Mouse (Mus musculus) liver, embryonic 14.5 days (tissue): Measurements from ENCODE around the gene Armc7. TPM values are rescaled to one million over a fixed set of nuclear protein-coding genes. Genes with fewer than 3 reads are reported as not detected.

Source experiments
- ATAC-seq: fragments of 200-750 bp; cut with Nextera tagmentation; 2 replicates; pipeline ENCODE4 v1.8.0; 2017; ENCODE audit warnings: moderate number of reproducible peaks, mild to moderate bottlenecking, moderate library complexity; ENCODE audit not compliant: insufficient read depth
- DNase-seq, 3 experiments: peaks; one replicate each; pipeline ENCODE4 v3.0.0-alpha.2; 2012 to 2013; ENCODE audit warnings: low read depth in 3 of 3, low spot score in 3 of 3
- H3K27ac ChIP-seq: fragments of 300-500 bp; sonication (generic); 2 replicates; pipeline ENCODE4 v1.5.1; 2014; ENCODE audit warnings: moderate library complexity, mild to moderate bottlenecking, control low read depth, inconsistent platforms
- H3K27me3 ChIP-seq: fragments of 300-500 bp; sonication (generic); 2 replicates; pipeline ENCODE4 v1.6.1; 2014; ENCODE audit warnings: mild to moderate bottlenecking, low read length, moderate library complexity; ENCODE audit not compliant: control insufficient read depth, insufficient read depth
- H3K36me3 ChIP-seq: fragments of 300-500 bp; sonication (generic); replicated peaks from 2 replicates; pipeline ENCODE4 v1.6.1; 2014; ENCODE audit warnings: low read depth; ENCODE audit not compliant: control insufficient read depth, insufficient read depth
- H3K4me1 ChIP-seq, 2 experiments: fragments of 200-500 bp in 1 of 2; fragments of 300-500 bp in 1 of 2; sonication (generic) in 1 of 2; replicated peaks; 2 replicates each; pipeline ENCODE4 v1.6.1; 2012 to 2014; ENCODE audit warnings: antibody characterized with exemption in 1 of 2, inconsistent platforms in 1 of 2, low read length in 1 of 2; ENCODE audit not compliant: control insufficient read depth in 2 of 2, insufficient read depth in 2 of 2
- H3K4me2 ChIP-seq: fragments of 300-500 bp; sonication (generic); 2 replicates; pipeline ENCODE4 v1.6.1; 2014; ENCODE audit warnings: low read depth, mild to moderate bottlenecking, control low read depth, moderate library complexity
- H3K4me3 ChIP-seq, 2 experiments: fragments of 200-500 bp in 1 of 2; fragments of 300-500 bp in 1 of 2; sonication (generic) in 1 of 2; 2 replicates each; pipeline ENCODE4 v1.5.1; 2012 to 2014; ENCODE audit warnings: low read depth in 2 of 2, low read length in 2 of 2, mild to moderate bottlenecking in 2 of 2, control low read depth in 1 of 2, inconsistent platforms in 1 of 2, moderate library complexity in 1 of 2; ENCODE audit not compliant: insufficient read depth in 1 of 2
- H3K9ac ChIP-seq: fragments of 300-500 bp; sonication (generic); replicated peaks from 2 replicates; pipeline ENCODE4 v1.6.1; 2014; ENCODE audit warnings: mild to moderate bottlenecking, control low read depth, moderate library complexity
- H3K9me3 ChIP-seq: fragments of 300-500 bp; sonication (generic); 2 replicates; pipeline ENCODE4 v1.6.1; 2016; ENCODE audit warnings: low read length, mixed read lengths; ENCODE audit not compliant: control insufficient read depth
- CTCF ChIP-seq: IDR thresholded peaks from 2 replicates; pipeline ENCODE4 v1.5.1; 2016; ENCODE audit warnings: antibody characterized with exemption, low read depth, control low read depth
- EP300 ChIP-seq: IDR thresholded peaks from 2 replicates; pipeline ENCODE4 v1.6.1; 2016; ENCODE audit warnings: antibody characterized with exemption, low read depth
- WGBS: fragments of 180-500 bp; shearing (Covaris S2); extraction: QIAGEN DNeasy Blood & Tissue Kit; methylation state at CpG from one replicate; pipeline ENCODE4 v1.1.7; 2014; ENCODE audit not compliant: insufficient replicate concordance; 5-methylcytosine and 5-hydroxymethylcytosine counted together
- polyA plus RNA-seq, 2 experiments: library from polyadenylated mRNA; depleted of rRNA in 1 of 2; stranded (reverse) in 1 of 2; unstranded in 1 of 2; fragments of >200 nt; fragmentation: Nextera tagmentation in 1 of 2; extraction: Ambion mirVana in 1 of 2; gene quantifications; 2 replicates each; pipeline versions ENCODE4 v1.2.1 to v1.2.3; 2012 to 2014

The Armc7 gene
- polyA plus RNA-seq, 2 experiments: 2.1 to 2.2 TPM

GRCm38 (mm10) chr11:115448075-115448474 is 27.4 kb upstream of the Armc7 start:
- Histone ChIP-seq H3K9ac (no peak overlapping the region), H3K4me3 (no peak overlapping the region), H3K9me3 (no peaks in the 10 kb centered on the region), H3K27ac (no peak overlapping the region), H3K4me2 (no peak overlapping the region), H3K4me1 (peaks cover 0 to 20% of the 10 kb centered on the region in 2 experiments; a peak in 2 of 4 replicates), H3K36me3 (no peaks in the 10 kb centered on the region), H3K27me3 (no peaks in the 10 kb centered on the region)
- ATAC-seq (peak; percentile 56; the same call in 1 of the 2 replicates), DNase-seq (no peak)
- TF ChIP-seq CTCF (no peak), EP300 (no peak)
- 62% methylated on average over 16 of the region's 16 CpGs for WGBS

- TF ChIP-seq CTCF (no peak), EP300 (no peak)
- no peak overlapping the region for H3K4me3 ChIP-seq
- no peaks in the 10 kb centered on the region for H3K27me3 ChIP-seq
- H3K9me3 ChIP-seq: no peaks in the 10 kb centered on the region
- DNase-seq (no peak), ATAC-seq (no peak)
- H3K36me3 ChIP-seq: no peaks in the 10 kb centered on the region
- no peak overlapping the region for H3K9ac ChIP-seq
- peaks cover 0 to 20% of the 10 kb centered on the region in 2 experiments; a peak in 2 of 4 replicates for H3K4me1 ChIP-seq
- WGBS: 64% methylated on average over 7 of the region's 7 CpGs
- H3K27ac ChIP-seq: no peak overlapping the region; the same call in 1 of the 2 replicates
- H3K4me2 ChIP-seq: no peak overlapping the region
These were observed 26.5 kb upstream of the Armc7 start for GRCm38 (mm10) chr11:115448998-115449397.

- DNase-seq (no peak), ATAC-seq (no peak)
- TF ChIP-seq CTCF (no peak), EP300 (no peak)
- Histone ChIP-seq H3K9ac (no peak overlapping the region), H3K27me3 (no peaks in the 10 kb centered on the region), H3K4me2 (no peak overlapping the region), H3K27ac (no peak overlapping the region), H3K4me1 (peaks cover 0 to 20% of the 10 kb centered on the region in 2 experiments; a peak in 2 of 4 replicates), H3K4me3 (no peak overlapping the region), H3K36me3 (no peaks in the 10 kb centered on the region), H3K9me3 (no peaks in the 10 kb centered on the region)
- 68% methylated on average over 7 of the region's 7 CpGs for WGBS
These were observed 25.3 kb upstream of the Armc7 start for GRCm38 (mm10) chr11:115450176-115450575.

GRCm38 (mm10) chr11:115451781-115452241 is 23.7 kb upstream of the Armc7 start:
- 56% methylated on average over 8 of the region's 8 CpGs for WGBS
- no peak overlapping the region for H3K27ac ChIP-seq
- no peak for TF ChIP-seq EP300
- TF ChIP-seq CTCF: no peak
- no peaks in the 10 kb centered on the region for H3K36me3 ChIP-seq
- DNase-seq (no peak), ATAC-seq (no peak)
- H3K27me3 ChIP-seq: no peaks in the 10 kb centered on the region
- H3K4me1 ChIP-seq: peaks cover 0 to 17% of the 10 kb centered on the region in 2 experiments; a peak in 2 of 4 replicates
- no peaks in the 10 kb centered on the region for H3K9me3 ChIP-seq
- H3K4me3 ChIP-seq: no peak overlapping the region
- no peak overlapping the region for H3K4me2 ChIP-seq
- H3K9ac ChIP-seq: no peak overlapping the region

GRCm38 (mm10) chr11:115452281-115452860 is 23.1 kb upstream of the Armc7 start:
- no peaks in the 10 kb centered on the region for H3K27me3 ChIP-seq
- H3K27ac ChIP-seq: no peak overlapping the region
- DNase-seq (no peak), ATAC-seq (no peak)
- WGBS: 60% methylated on average over 7 of the region's 7 CpGs
- peaks cover 0 to 12% of the 10 kb centered on the region in 2 experiments; a peak in 2 of 4 replicates for H3K4me1 ChIP-seq
- no peak overlapping the region for H3K9ac ChIP-seq
- no peak overlapping the region for H3K4me3 ChIP-seq
- no peaks in the 10 kb centered on the region for H3K36me3 ChIP-seq
- TF ChIP-seq CTCF: no peak
- TF ChIP-seq EP300: no peak
- H3K9me3 ChIP-seq: no peaks in the 10 kb centered on the region
- no peak overlapping the region for H3K4me2 ChIP-seq
